Mouse (Mus musculus) bone marrow macrophage, adult 2 months (primary cell): ENCODE results near the gene Gm4792.

ENCODE experiments used
- CTCF ChIP-seq: IDR thresholded peaks from 2 replicates; pipeline ENCODE4 v1.5.1; 2012; ENCODE audit warnings: low read depth, mild to moderate bottlenecking, low read length, moderate library complexity
- POLR2A ChIP-seq: IDR thresholded peaks from 2 replicates; pipeline ENCODE4 v1.6.1; 2012; ENCODE audit warnings: mild to moderate bottlenecking, low read depth, low read length, borderline replicate concordance

- TF ChIP-seq POLR2A (no peak), CTCF (no peak)
These were observed 48.1 kb upstream of the Gm4792 start for GRCm38 (mm10) chr10:94346596-94346995.
